Mouse (Mus musculus) liver, embryonic 15.5 days (tissue): ENCODE measurements around the gene Gm21983. TPM values are rescaled to one million over a fixed set of nuclear protein-coding genes. Genes with fewer than 3 reads are reported as not detected.

Source experiments
- ATAC-seq: fragments of 200-750 bp; cut with Nextera tagmentation; 2 replicates; pipeline ENCODE4 v1.8.0; 2017; ENCODE audit warnings: moderate number of reproducible peaks, mild to moderate bottlenecking, moderate library complexity; ENCODE audit not compliant: insufficient read depth
- H3K27ac ChIP-seq: fragments of 300-500 bp; sonication (generic); replicated peaks from 2 replicates; pipeline ENCODE4 v1.5.1; 2015; ENCODE audit warnings: mild to moderate bottlenecking, inconsistent platforms
- H3K27me3 ChIP-seq: fragments of 300-500 bp; sonication (generic); 2 replicates; pipeline ENCODE4 v1.6.1; 2015; ENCODE audit warnings: mild to moderate bottlenecking, inconsistent platforms
- H3K36me3 ChIP-seq: fragments of 300-500 bp; sonication (generic); replicated peaks from 2 replicates; pipeline ENCODE4 v1.6.1; 2015; ENCODE audit warnings: moderate library complexity, mild to moderate bottlenecking, inconsistent platforms
- H3K4me1 ChIP-seq: fragments of 300-500 bp; sonication (generic); replicated peaks from 2 replicates; pipeline ENCODE4 v1.6.1; 2015; ENCODE audit warnings: inconsistent platforms
- H3K4me2 ChIP-seq: fragments of 300-500 bp; sonication (generic); 2 replicates; pipeline ENCODE4 v1.6.1; 2015; ENCODE audit warnings: moderate library complexity, mild to moderate bottlenecking, inconsistent platforms
- H3K4me3 ChIP-seq: fragments of 300-500 bp; sonication (generic); replicated peaks from 2 replicates; pipeline ENCODE4 v1.5.1; 2015; ENCODE audit warnings: mild to moderate bottlenecking, inconsistent platforms
- H3K9ac ChIP-seq: fragments of 300-500 bp; sonication (generic); 2 replicates; pipeline ENCODE4 v1.6.1; 2015; ENCODE audit warnings: moderate library complexity, mild to moderate bottlenecking, inconsistent platforms
- H3K9me3 ChIP-seq: fragments of 300-500 bp; sonication (generic); replicated peaks from 2 replicates; pipeline ENCODE4 v1.6.1; 2016; ENCODE audit warnings: inconsistent platforms
- WGBS: fragments of 180-500 bp; shearing (Covaris S2); methylation state at CpG from one replicate; pipeline ENCODE4 v1.1.7; 2015; ENCODE audit warnings: mixed read lengths; ENCODE audit not compliant: insufficient replicate concordance; 5-methylcytosine and 5-hydroxymethylcytosine counted together
- polyA plus RNA-seq: library from polyadenylated mRNA; unstranded; fragments of >200 nt; fragmentation: Nextera tagmentation; extraction: Ambion mirVana; gene quantifications from 2 replicates; pipeline ENCODE4 v1.2.1, GENCODE M21; 2015

Gm21983 gene
- polyA plus RNA-seq, 1 experiment from 2014 or later, result not detected

DNA sequence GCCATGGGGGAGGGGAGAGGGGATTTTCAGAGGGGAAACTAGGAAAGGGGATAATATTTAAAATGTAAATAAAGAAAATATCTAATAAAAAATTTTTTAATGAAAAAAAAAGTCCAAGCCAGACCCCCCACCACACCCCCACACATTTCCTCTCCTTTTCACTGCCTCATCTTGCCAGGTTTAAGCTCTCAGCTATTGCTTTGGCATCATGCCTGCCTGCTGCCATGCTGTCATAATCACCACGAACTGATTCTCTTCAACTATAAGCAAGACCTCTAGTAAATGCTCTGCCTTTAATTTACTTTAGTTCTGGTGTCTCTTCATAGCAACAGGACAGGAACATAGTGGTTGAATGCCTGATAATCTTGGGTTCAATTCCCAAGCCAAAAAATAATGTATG lies 1.6 kb upstream of the Gm21983 start:
- 57% methylated on average over 1 of the region's 1 CpGs for WGBS
- ATAC-seq, result no peak
- Histone ChIP-seq H3K9me3 (no peaks in the 10 kb centered on the region), H3K4me1 (peaks cover 31% of the 10 kb centered on the region), H3K4me2 (no peak overlapping the region), H3K36me3 (peaks cover 34% of the 10 kb centered on the region), H3K9ac (no peak overlapping the region), H3K27ac (no peak overlapping the region), H3K4me3 (no peak overlapping the region), H3K27me3 (no peaks in the 10 kb centered on the region)

DNA sequence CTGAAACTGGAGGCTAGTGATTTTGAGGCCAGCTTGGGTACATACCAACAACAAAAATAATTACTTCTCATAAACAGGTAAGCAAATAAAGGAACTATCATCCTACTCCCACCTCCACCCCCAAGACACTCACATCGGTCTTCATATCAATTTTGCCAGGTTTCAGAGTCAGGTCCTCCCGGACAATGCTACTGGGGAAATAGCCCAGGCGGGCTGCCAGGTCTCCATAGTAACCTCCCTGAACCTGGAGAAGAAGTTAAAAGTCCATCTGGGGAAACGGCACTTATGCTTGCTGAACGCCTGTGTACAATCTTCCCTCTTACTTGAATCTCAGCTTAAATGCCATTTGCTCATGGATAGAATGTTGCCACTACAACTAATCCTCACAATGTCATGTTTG lies 850 bp downstream of the Gm21983 start:
- H3K4me2 ChIP-seq, result no peak overlapping the region
- no peaks in the 10 kb centered on the region for H3K9me3 ChIP-seq
- ATAC-seq, result no peak
- H3K4me3 ChIP-seq, result no peak overlapping the region
- no peaks in the 10 kb centered on the region for H3K27me3 ChIP-seq
- H3K9ac ChIP-seq, result no peak overlapping the region
- whole genome bisulfite sequencing, result 62% methylated on average over 5 of the region's 5 CpGs
- peaks cover 9% of the 10 kb centered on the region for H3K36me3 ChIP-seq
- peaks cover 33% of the 10 kb centered on the region for H3K4me1 ChIP-seq
- 0 out of 2 replicates have a peak overlapping the region, but pooled peaks have one; percentile 58 for H3K27ac ChIP-seq

GRCm38 (mm10) chr7:27179217-27179918 lies 1.5 kb downstream of the Gm21983 start:
- no peak for ATAC-seq
- H3K27me3 ChIP-seq, result no peaks in the 10 kb centered on the region
- H3K27ac ChIP-seq, result peak overlapping the region; percentile 58
- no peaks in the 10 kb centered on the region for H3K9me3 ChIP-seq
- peak overlapping the region; percentile 80 for H3K4me2 ChIP-seq
- 44% methylated on average over 16 of the region's 16 CpGs for WGBS
- H3K9ac ChIP-seq, result 0 out of 2 replicates have a peak overlapping the region, but pooled peaks have one; percentile 39
- H3K4me1 ChIP-seq, result peaks cover 33% of the 10 kb centered on the region
- H3K4me3 ChIP-seq, result peak overlapping the region; percentile 89
- peaks cover 7% of the 10 kb centered on the region; the same call in 1 of the 2 replicates for H3K36me3 ChIP-seq

DNA sequence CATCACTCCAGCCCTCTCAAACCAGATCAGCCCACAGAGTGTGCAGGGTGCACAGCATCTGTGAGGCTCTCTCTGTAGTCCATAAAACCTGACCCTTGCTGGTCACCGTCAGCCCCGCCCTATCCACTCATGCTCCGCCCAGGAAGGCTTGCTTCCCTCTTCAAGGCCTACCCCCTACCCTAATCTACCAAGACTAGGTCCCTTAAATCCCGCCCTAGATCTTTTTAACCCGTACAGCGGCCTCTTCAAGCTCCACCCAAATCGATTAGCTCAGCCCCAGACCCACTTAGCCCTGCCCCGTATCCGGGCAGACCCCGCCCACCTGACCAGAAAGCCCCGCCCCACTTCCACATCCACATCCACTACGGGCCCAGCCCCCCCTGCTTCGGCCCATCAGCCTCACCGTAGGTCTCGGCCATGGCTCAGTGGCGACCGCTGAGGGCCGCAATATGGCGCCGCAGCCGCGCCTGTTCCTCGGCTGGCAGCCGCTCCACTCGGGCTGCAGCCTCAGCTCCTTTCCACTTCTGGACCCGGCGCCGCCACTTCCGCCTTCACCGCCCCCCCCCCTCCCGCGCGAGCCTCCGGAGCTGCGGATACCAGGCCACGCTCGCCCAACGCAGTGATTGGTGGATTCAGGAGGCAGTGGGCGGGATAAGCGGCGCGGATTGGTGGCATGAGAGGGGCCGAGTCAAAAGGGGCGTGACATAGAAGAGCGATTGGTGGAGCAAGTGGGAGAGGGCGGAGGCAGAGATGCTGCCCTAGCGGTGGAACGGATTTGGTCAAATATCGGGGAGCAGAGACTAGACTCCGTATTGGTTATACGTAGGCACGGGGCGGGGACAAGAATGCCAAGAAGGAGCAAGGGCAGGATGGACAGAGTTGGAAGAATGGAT lies 2.3 kb downstream of the Gm21983 start, which contains the start of gene Rab4b:
Gene Rab4b, minus strand, starts transcription at position 573 of the 893 bp plus-strand sequence.
- Histone ChIP-seq H3K4me2 (peak within 1 kb of the TSS; percentile 80), H3K9me3 (no peaks in the 10 kb centered on the region), H3K36me3 (0 out of 2 replicates have a peak, but pooled peaks cover 8% of the 10 kb centered on the region), H3K9ac (peak within 1 kb of the TSS; percentile 69), H3K27ac (peak within 1 kb of the TSS; percentile 91), H3K4me3 (peak within 1 kb of the TSS; percentile 89), H3K27me3 (no peaks in the 10 kb centered on the region), H3K4me1 (peaks cover 33% of the 10 kb centered on the region)
- ATAC-seq, result peak; percentile 94
- under 1% methylated on average over 53 of the region's 53 CpGs for WGBS

DNA sequence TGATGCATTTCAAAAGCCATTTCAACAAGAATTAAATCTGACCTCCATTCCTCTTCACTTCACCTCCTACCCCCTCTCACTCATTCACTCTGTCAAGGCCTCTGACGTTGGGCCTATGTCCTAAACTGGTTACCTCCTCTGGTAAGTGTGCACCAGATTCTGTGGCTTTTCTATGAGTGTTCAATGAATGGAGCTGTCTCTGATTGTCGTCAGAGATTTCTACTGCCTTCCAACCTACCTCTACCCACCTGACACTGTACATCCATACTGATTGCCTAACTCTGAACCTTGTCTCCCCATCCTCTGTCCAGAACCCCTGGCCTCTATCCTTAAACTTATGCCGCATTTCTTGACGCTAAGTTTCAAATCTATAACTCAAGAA lies 3.0 kb downstream of the Gm21983 start:
- WGBS, result 19% methylated on average over 4 of the region's 4 CpGs
- H3K36me3 ChIP-seq, result peaks cover 10% of the 10 kb centered on the region; the same call in 1 of the 2 replicates
- H3K9me3 ChIP-seq, result no peaks in the 10 kb centered on the region
- peak overlapping the region; percentile 80 for H3K4me2 ChIP-seq
- H3K4me1 ChIP-seq, result peaks cover 33% of the 10 kb centered on the region
- peak overlapping the region; percentile 91 for H3K27ac ChIP-seq
- H3K9ac ChIP-seq, result peak overlapping the region; percentile 69
- peak; percentile 4 for ATAC-seq
- H3K27me3 ChIP-seq, result no peaks in the 10 kb centered on the region
- peak overlapping the region; percentile 89 for H3K4me3 ChIP-seq

GRCm38 (mm10) chr7:27174896-27175295 lies 6.0 kb downstream of the Gm21983 start:
- Histone ChIP-seq H3K4me1 (peaks cover 22% of the 10 kb centered on the region), H3K4me3 (no peak overlapping the region), H3K4me2 (no peak overlapping the region), H3K27me3 (no peaks in the 10 kb centered on the region), H3K27ac (no peak overlapping the region), H3K9ac (no peak overlapping the region), H3K9me3 (no peaks in the 10 kb centered on the region), H3K36me3 (peaks cover 16% of the 10 kb centered on the region; the same call in 1 of the 2 replicates)
- ATAC-seq, result no peak
- 85% methylated on average over 7 of the region's 7 CpGs for WGBS

DNA sequence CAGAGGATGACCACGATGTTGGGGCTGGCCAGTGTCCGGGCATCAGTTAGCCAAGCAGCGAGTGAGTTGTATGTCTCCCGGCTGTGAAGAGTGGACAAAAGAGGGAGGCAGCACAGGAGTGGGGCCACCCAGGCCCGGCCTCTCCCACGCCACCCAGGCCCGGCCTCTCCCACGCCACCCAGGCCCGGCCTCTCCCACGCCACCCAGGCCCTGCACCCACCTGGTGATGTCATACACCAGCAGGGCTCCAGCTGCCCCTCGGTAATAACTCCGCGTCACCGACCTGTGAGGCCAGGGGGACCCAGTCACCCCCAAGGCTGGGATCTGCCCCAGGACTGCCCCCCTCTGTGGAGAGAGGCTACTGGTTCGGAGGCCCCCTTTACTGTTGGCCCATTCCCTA lies 6.4 kb downstream of the Gm21983 start:
- Histone ChIP-seq H3K36me3 (peaks cover 16% of the 10 kb centered on the region; the same call in 1 of the 2 replicates), H3K4me1 (peaks cover 18% of the 10 kb centered on the region), H3K9me3 (no peaks in the 10 kb centered on the region), H3K9ac (no peak overlapping the region), H3K4me2 (no peak overlapping the region), H3K4me3 (no peak overlapping the region), H3K27ac (no peak overlapping the region), H3K27me3 (no peaks in the 10 kb centered on the region)
- WGBS, result 80% methylated on average over 15 of the region's 15 CpGs
- ATAC-seq, result no peak

DNA sequence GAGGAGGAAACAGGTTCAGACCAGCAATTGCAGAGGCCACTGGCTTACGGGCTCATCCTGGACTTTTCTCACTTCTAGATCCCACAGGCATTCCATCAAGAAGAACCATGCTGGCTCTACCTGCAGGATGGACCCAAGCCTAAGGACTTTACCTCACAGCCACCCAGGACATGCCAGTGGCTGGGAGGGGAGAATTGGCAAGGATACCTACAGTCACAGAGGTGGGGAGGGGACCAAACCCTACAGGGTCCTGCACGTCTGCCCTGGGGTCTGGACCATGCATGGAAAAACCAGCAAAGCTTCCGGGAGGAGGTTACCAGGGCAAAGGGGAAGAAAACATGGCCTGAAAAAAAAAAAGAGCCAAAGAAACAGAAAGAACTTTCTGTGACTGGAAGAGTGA lies 9.9 kb downstream of the Gm21983 start:
- H3K36me3 ChIP-seq, result peaks cover 16% of the 10 kb centered on the region; the same call in 1 of the 2 replicates
- H3K4me3 ChIP-seq, result no peak overlapping the region
- no peak overlapping the region for H3K9ac ChIP-seq
- no peaks in the 10 kb centered on the region for H3K27me3 ChIP-seq
- H3K4me2 ChIP-seq, result no peak overlapping the region
- WGBS, result 70% methylated on average over 3 of the region's 3 CpGs
- H3K27ac ChIP-seq, result no peak overlapping the region
- no peak for ATAC-seq
- H3K9me3 ChIP-seq, result no peaks in the 10 kb centered on the region
- peaks cover 17% of the 10 kb centered on the region for H3K4me1 ChIP-seq

- H3K27me3 ChIP-seq, result no peaks in the 10 kb centered on the region
- no peak for ATAC-seq
- peak overlapping the region; percentile 94 for H3K27ac ChIP-seq
- no peak overlapping the region for H3K4me2 ChIP-seq
- peaks cover 27% of the 10 kb centered on the region for H3K36me3 ChIP-seq
- no peak overlapping the region for H3K4me3 ChIP-seq
- H3K9ac ChIP-seq, result no peak overlapping the region
- H3K4me1 ChIP-seq, result peaks cover 44% of the 10 kb centered on the region
- H3K9me3 ChIP-seq, result no peaks in the 10 kb centered on the region
- 74% methylated on average over 5 of the region's 5 CpGs for WGBS
Measured at GRCm38 (mm10) chr7:27168371-27168770, 12.5 kb downstream of the Gm21983 start.

GRCm38 (mm10) chr7:27167475-27168094 lies 13.3 kb downstream of the Gm21983 start:
- Histone ChIP-seq H3K9ac (peak overlapping the region; percentile 91), H3K4me3 (peak overlapping the region; percentile 84), H3K27ac (peak overlapping the region; percentile 94), H3K27me3 (no peaks in the 10 kb centered on the region), H3K36me3 (peaks cover 29% of the 10 kb centered on the region), H3K9me3 (no peaks in the 10 kb centered on the region), H3K4me2 (peak overlapping the region; percentile 95), H3K4me1 (peaks cover 51% of the 10 kb centered on the region)
- WGBS, result 63% methylated on average over 11 of the region's 11 CpGs
- no peak for ATAC-seq
